Mouse (Mus musculus) spleen, adult 2 months (tissue): ENCODE measurements around the gene Zfp637.

Source experiments
- CTCF ChIP-seq: fragments of 200-500 bp; IDR thresholded peaks from 2 replicates; pipeline ENCODE4 v1.5.1; 2011; ENCODE audit warnings: mild to moderate bottlenecking, inconsistent platforms; ENCODE audit not compliant: insufficient read depth, insufficient read length, insufficient replicate concordance; ENCODE audit errors: extremely low read depth
- POLR2A ChIP-seq: fragments of 200-500 bp; IDR thresholded peaks from 2 replicates; pipeline ENCODE4 v1.6.1; 2011; ENCODE audit warnings: low read depth, low read length, inconsistent platforms

DNA sequence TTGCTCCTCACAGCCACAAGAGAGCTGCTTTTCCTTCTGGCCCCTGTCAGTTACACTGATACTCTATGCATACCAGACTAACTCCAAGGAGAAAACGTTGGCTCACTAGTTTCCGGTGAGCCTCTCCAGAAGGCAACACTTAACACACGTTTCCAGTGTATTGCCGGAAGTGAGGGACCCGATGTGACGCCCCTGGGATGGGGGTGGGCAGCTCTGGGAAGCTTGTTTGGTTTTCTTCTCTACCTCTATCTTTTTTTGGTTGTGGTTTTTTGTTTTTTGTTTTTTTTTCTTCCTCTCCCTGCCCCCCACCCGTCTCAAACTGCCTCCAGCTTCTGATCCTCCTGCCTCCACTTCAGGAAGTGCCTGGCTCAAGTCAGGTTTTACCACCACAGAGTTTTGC, 41.0 kb downstream of the Zfp637 start:
- TF ChIP-seq CTCF (no peak), POLR2A (no peak)
